Mouse (Mus musculus) ovary, postnatal 14 days (tissue): Measurements from ENCODE around the gene Bmf.
A peak's percentile ranks its signal among the peaks of the same experiment; 100 is the strongest.

Source experiments
- DNase-seq: peaks from one replicate; pipeline ENCODE4 v3.0.0; 2022; ENCODE audit warnings: low spot score

Gene Bmf

GRCm38 (mm10) chr2:118512418-118513377 is 36.8 kb downstream of the Bmf start:
- no peak for DNase-seq

GRCm38 (mm10) chr2:118511779-118512417 is 37.6 kb downstream of the Bmf start:
- DNase-seq: no peak

DNA sequence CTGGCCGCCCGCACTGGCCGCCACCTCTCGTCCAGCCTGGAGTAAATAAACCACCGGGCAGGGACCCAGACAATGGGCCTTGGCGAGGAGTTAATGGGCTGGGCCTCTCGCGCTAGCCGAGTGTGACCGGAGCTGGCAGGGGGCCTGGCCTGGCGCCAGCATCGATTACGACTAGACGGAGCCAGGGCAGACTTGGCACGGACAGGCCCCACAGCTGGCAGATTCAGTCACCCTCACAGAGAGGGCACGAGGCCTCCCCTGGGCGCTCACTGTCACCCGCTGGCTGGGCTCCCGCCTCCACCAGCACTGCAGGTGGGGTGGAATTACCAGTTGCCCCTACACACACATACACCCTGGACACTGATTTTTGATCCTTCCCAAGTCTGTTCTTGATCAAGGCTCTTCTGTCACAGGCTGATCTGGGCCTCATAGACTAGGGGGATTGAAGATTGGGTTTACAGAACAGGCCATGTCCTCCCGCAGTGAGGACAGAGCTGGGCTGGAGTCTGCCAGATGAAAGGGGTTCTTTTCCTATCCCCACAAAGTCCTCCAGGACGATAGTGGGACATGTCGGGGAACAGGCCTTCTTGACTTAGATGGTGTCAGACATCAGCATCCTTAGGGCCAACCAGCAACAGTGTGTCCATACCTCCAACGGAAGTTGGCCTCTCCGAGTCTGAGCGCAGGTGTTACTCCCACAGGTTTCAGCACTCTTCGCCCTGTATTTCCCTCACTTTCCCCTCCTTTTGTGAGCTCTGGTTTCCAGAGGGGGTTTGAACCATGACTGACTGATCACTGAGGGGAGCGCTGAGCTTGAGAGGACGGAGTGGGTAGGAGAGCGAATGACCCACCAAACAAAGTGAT is 38.8 kb downstream of the Bmf start:
- peak; percentile 88 for DNase-seq

GRCm38 (mm10) chr2:118509688-118510446 is 39.6 kb downstream of the Bmf start:
- no peak for DNase-seq

GRCm38 (mm10) chr2:118507126-118507525 is 42.4 kb downstream of the Bmf start:
- DNase-seq: no peak

DNA sequence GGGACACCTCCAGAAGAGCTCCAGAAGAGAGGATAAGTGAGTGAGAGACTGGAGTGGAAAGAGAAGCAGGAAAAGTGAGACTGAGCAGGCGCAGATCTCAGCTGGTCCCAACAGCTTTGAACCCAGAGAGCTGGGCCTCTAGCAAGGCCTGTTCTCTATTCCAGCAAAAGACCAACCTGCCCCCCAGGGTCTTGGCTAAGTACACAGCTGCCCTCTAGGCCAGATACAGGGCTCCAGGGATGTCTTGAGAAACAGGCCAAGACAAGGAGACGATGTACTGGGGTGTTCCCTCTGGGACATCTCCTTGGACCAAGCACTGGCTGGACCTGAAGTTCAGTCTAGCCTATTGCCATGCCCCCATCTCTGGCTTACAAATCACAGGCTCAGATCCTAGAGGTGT is 49.3 kb downstream of the Bmf start:
- DNase-seq: no peak

DNA sequence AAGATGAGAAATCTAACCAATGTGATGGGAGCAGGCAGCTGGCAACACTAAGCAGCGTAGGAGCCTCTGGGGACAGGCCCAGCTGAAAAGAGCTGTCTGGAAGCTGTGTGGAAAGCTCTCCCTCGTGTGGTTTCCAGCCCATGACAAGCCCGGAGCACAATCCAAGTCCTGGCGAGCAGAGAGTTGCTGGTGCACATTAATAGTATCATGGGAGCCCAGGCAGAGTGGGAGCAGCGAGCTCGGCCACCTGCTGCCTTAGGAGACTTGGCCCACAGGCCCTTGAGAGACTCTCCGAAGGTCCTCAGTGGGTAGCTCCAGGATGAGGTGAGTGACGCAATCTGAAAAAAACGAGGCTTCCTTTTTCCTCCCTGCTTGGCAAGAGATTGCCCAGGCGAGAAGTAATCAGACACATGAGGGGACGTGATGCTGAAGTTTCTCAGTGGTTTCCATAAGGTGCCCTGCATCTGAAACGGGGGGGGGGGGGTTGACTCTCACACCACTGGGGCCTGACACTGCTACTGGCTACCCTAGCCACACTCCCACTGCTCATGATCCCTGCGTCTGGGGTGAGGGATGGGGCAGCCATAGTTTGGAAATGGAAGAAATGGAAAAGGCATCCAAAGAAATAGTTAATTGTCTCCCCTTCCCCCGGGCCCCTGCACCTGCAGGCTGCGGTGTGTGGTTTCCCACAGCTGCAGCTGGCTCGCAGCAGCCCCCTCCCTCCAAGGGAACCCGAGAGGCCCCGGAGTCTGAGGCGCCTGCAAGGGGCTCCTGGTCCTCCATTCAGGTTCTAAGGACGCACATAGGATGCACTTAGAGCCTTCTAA is 50.1 kb downstream of the Bmf start:
- DNase-seq: no peak

DNA sequence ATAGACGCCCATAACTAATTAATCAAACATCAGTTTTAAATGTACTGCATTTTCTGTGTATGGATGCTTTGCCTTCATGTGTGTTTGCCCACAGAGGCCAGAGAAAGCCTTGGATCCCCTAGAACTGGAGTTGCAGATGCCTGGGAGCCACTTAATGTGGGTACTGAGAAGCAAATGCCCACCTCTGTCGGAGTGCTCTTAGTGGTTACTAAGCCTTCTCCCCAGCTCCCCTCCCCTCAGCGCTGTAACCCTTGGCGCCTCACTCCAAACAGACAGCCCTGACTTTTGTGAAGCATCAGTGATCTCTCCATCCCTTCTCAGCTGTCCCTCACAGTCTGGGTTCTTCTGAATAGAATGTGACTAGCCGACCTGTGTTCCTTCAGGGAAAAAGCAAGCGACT is 51.0 kb downstream of the Bmf start:
- DNase-seq: no peak

- no peak for DNase-seq
Observed at GRCm38 (mm10) chr2:118497890-118498289, 51.6 kb downstream of the Bmf start.

GRCm38 (mm10) chr2:118495024-118495423 is 54.5 kb downstream of the Bmf start:
- DNase-seq: no peak

DNA sequence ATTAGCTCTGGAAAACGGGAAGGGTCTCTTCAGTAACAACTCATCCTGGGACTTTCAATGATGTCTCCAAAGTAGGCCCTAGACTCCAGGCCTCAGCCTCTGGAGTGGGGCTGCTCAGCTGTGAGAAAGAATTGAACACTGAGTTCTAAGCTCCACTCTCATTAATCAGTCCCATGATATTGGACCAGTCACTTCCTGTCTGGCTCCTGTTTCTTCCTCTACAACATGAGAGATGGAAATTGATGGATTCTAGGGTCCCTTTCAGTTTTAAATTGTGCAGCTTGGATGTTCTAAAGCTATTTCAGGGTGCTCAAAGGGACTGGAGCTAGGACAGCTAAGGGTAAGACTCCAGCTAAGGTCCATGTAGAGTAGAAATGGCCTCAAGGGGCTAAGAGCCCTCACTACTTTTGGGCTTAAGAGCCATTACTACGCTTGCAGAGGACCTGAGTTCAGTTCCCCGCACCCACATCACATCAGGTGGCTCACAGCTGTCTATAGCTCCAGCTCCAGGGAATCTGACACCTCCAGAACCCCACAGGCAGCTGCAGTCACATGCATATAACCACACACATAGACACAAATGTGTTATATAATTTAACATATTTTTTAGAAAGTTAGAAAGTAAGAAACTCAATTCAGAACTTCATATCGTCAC is 57.6 kb downstream of the Bmf start:
- no peak for DNase-seq

DNA sequence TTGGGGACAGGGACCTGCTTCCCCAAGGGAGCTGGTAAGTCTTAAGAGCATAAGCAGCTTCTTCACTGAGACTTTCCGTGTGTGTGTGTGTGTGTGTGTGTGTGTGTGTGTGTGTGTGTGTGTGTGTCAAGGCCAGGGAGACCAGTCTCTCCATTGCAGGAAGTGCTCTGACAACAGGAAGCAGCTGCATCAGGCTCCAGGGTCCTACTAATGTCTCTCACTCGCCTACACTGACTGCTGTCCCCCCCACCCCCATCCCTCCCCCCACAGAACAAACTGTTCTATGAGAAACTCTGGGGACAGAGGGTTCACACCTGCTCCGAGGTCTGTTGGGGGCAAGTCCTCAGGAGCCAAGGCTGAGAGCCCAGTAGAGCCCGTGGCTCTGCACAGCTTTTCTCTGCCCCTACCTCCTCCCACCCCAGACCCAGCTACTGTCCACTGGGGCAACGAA is 58.2 kb downstream of the Bmf start:
- no peak for DNase-seq

DNA sequence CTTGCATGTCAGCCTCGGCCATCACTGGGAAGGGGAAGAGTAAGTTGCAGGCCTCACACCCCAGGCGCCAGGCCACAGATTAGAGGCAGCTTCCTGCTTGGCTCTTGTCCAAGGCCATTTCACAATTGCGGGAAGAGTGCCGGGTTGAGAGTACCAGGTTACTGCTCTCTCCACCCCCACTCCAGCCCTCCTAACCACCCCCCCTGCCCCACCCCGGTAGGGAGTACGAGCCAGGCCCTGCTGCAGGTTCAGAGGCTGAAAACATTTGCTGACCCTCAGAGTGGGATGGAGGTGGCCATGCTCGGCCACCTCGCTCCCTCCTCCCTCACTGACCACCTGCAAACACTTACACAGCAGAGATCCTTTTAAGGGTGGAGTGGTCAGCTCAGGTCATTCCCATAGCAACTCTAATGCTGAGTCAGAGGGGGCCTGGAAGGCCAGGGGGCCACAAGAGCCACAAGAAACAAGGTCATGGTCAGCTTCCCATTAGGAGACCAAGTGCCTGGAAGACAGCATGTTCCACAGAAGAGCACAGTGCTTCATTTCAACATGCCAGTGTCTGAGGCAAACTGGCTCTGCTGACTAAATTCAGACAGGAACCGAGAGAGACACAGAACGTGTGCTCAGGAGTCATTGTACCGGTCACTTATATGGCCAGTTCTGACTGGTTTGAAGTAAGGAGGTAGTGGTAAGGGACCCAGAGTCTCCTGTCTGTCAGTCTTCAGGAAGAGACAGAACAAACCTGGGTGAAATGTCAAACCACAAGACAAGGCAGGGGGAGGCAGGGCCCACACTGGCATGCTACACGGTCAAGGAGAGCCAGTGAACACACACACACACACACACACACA is 59.0 kb downstream of the Bmf start:
- peak; percentile 75 for DNase-seq

- DNase-seq: no peak
Observed at GRCm38 (mm10) chr2:118487806-118488205, 61.7 kb downstream of the Bmf start.

DNA sequence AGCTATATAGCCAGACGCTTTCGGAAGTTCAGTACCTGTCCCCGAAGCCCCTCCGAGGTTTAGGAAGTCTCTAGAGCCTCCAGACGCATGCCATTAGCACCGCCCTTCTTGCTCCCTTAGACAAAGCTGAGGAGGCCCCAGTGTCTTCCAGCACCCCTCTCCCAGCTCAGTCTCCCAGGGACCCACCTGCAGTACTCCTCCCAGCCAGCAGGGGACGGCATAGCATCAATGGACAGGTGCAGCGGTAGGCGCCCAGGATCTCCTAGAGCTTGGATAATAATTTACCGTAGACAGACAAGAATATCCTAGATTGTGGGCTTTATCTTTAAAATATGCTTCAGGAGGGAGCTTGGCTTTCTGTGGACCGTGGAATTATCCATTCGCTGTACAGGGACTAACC is 62.6 kb downstream of the Bmf start:
- peak; percentile 86 for DNase-seq

- no peak for DNase-seq
Observed at GRCm38 (mm10) chr2:118485415-118485814, 64.1 kb downstream of the Bmf start.

GRCm38 (mm10) chr2:118484386-118484898 is 65.0 kb downstream of the Bmf start:
- DNase-seq: no peak

- no peak for DNase-seq
Observed at GRCm38 (mm10) chr2:118483032-118483431, 66.5 kb downstream of the Bmf start.

DNA sequence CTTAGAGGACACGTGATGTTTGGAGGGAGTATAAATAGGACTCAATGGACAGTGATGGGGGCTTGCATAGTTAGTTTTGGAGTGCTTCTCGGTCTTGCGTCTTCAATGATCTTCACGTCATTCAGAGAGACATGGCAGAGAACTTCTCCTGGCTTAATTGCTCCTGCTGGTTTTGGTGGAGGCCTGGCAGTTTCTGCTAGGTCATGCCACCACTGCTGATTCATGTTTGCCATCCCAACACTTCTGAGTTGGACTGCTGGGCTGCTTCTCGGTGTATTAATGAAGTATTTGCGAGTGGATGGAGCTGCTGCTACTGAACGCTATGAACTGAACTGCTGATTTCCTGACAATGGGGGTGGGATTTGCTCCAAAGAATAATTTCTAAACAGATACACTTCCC is 68.6 kb downstream of the Bmf start:
- DNase-seq: no peak
